Mouse (Mus musculus) liver, embryonic 11.5 days (tissue): Measurements from ENCODE around the gene Rab6b. TPM values are rescaled to one million over a fixed set of nuclear protein-coding genes. Genes with fewer than 3 reads are reported as not detected.

ENCODE experiments used
- ATAC-seq: fragments of 200-750 bp; cut with Nextera tagmentation; replicated peaks from 2 replicates; pipeline ENCODE4 v1.8.0; 2017; ENCODE audit warnings: moderate number of reproducible peaks, mild to moderate bottlenecking, moderate TSS enrichment, moderate library complexity; ENCODE audit not compliant: low FRiP score
- DNase-seq: peaks from one replicate; pipeline ENCODE4 v3.0.0-alpha.2; 2017; ENCODE audit warnings: low spot score
- H3K27ac ChIP-seq: fragments of 300-500 bp; sonication (generic); 2 replicates; pipeline ENCODE4 v1.5.1; 2014; ENCODE audit warnings: mild to moderate bottlenecking, low read depth, low read length, control low read depth
- H3K27me3 ChIP-seq: fragments of 300-500 bp; sonication (generic); replicated peaks from 2 replicates; pipeline ENCODE4 v1.6.1; 2014; ENCODE audit warnings: low read length, mixed read lengths; ENCODE audit not compliant: control insufficient read depth, insufficient read depth
- H3K36me3 ChIP-seq: fragments of 300-500 bp; sonication (generic); 2 replicates; pipeline ENCODE4 v1.6.1; 2014; ENCODE audit warnings: mild to moderate bottlenecking, low read length, moderate library complexity, mixed read lengths; ENCODE audit not compliant: control insufficient read depth, insufficient read depth
- H3K4me1 ChIP-seq: fragments of 300-500 bp; sonication (generic); replicated peaks from 2 replicates; pipeline ENCODE4 v1.6.1; 2014; ENCODE audit warnings: low read length, mixed read lengths; ENCODE audit not compliant: control insufficient read depth, insufficient read depth
- H3K4me2 ChIP-seq: fragments of 300-500 bp; sonication (generic); 2 replicates; pipeline ENCODE4 v1.6.1; 2014; ENCODE audit warnings: mild to moderate bottlenecking, control low read depth, moderate library complexity
- H3K4me3 ChIP-seq: fragments of 300-500 bp; sonication (generic); 2 replicates; pipeline ENCODE4 v1.5.1; 2014; ENCODE audit warnings: low read depth, low read length, control low read depth
- H3K9ac ChIP-seq: fragments of 300-500 bp; sonication (generic); 2 replicates; pipeline ENCODE4 v1.6.1; 2014; ENCODE audit warnings: low read depth, low read length, control low read depth
- H3K9me3 ChIP-seq: fragments of 300-500 bp; sonication (generic); 2 replicates; pipeline ENCODE4 v1.6.1; 2016; ENCODE audit warnings: low read length, inconsistent platforms, mixed read lengths; ENCODE audit not compliant: control insufficient read depth
- WGBS: fragments of 180-500 bp; shearing (Covaris S2); extraction: QIAGEN DNeasy Blood & Tissue Kit; methylation state at CpG from one replicate; pipeline ENCODE4 v1.1.7; 2014; 5-methylcytosine and 5-hydroxymethylcytosine counted together
- polyA plus RNA-seq: library from polyadenylated mRNA; unstranded; fragments of >200 nt; fragmentation: Nextera tagmentation; extraction: Ambion mirVana; gene quantifications from 2 replicates; pipeline ENCODE4 v1.2.1, GENCODE M21; 2014

Gene Rab6b
- polyA plus RNA-seq, 1 experiment from 2014 or later: 0.44 TPM

GRCm38 (mm10) chr9:103120231-103120630 lies 8.6 kb downstream of the Rab6b start:
- Histone ChIP-seq H3K4me1 (no peaks in the 10 kb centered on the region), H3K36me3 (no peaks in the 10 kb centered on the region), H3K27me3 (no peaks in the 10 kb centered on the region; the same call in 1 of the 2 replicates), H3K4me2 (no peak overlapping the region), H3K9me3 (no peaks in the 10 kb centered on the region), H3K27ac (no peak overlapping the region), H3K9ac (no peak overlapping the region), H3K4me3 (no peak overlapping the region)
- no peak for ATAC-seq
- no peak for DNase-seq
- WGBS: 48% methylated on average over 2 of the region's 2 CpGs

GRCm38 (mm10) chr9:103121546-103121945 lies 10.0 kb downstream of the Rab6b start:
- Histone ChIP-seq H3K9ac (no peak overlapping the region), H3K4me2 (no peak overlapping the region), H3K4me1 (no peaks in the 10 kb centered on the region), H3K27me3 (no peaks in the 10 kb centered on the region), H3K36me3 (no peaks in the 10 kb centered on the region), H3K9me3 (no peaks in the 10 kb centered on the region), H3K4me3 (no peak overlapping the region), H3K27ac (no peak overlapping the region)
- ATAC-seq (no peak), DNase-seq (no peak)
- WGBS: 65% methylated on average over 7 of the region's 7 CpGs

- Histone ChIP-seq H3K4me3 (no peak overlapping the region), H3K9ac (no peak overlapping the region), H3K36me3 (no peaks in the 10 kb centered on the region), H3K4me1 (no peaks in the 10 kb centered on the region), H3K27ac (no peak overlapping the region), H3K4me2 (no peak overlapping the region), H3K27me3 (no peaks in the 10 kb centered on the region), H3K9me3 (no peaks in the 10 kb centered on the region)
- no peak for ATAC-seq
- no peak for DNase-seq
- WGBS: 86% methylated on average over 4 of the region's 4 CpGs
Measured at GRCm38 (mm10) chr9:103124746-103125145, 13.2 kb downstream of the Rab6b start.

DNA sequence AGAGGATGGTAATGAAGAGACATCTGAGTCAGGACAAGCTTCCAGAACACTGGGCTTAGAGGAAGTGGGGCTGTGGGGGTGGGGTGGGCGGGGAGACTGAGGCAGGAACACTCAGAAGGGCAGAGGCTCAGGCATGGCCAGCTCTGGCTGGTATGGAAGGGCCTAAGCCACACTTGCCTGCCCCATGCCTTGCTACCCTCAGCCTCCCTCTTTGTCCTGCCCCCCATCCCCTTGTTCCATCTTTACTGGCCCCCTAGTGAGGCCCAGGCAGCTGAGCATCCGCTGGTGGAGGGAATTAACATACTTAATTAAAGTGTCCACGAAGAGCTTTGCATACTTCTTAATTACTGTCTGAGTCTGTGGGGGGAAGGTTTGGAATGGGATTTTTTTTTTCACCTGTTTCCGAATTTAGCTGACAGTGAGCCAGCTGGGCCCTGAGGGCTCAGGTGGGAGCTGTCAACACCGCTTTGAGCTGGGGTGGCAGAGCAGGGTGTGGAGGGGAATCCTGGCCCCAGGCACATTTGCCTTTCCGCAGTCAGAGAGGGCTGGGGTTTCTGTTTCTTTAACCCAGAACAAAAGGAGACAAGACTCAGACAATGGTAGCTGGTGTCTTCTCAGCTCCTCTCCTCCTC lies 22.0 kb downstream of the Rab6b start:
- H3K36me3 ChIP-seq: no peaks in the 10 kb centered on the region
- no peaks in the 10 kb centered on the region for H3K9me3 ChIP-seq
- no peak overlapping the region for H3K9ac ChIP-seq
- no peak overlapping the region for H3K4me3 ChIP-seq
- no peak overlapping the region for H3K4me2 ChIP-seq
- ATAC-seq (no peak), DNase-seq (no peak)
- H3K27me3 ChIP-seq: no peaks in the 10 kb centered on the region
- 55% methylated on average over 6 of the region's 6 CpGs for WGBS
- no peak overlapping the region for H3K27ac ChIP-seq
- H3K4me1 ChIP-seq: no peaks in the 10 kb centered on the region

- Histone ChIP-seq H3K9me3 (no peaks in the 10 kb centered on the region), H3K27me3 (no peaks in the 10 kb centered on the region), H3K9ac (no peak overlapping the region), H3K27ac (no peak overlapping the region), H3K4me1 (no peaks in the 10 kb centered on the region), H3K36me3 (no peaks in the 10 kb centered on the region), H3K4me2 (no peak overlapping the region), H3K4me3 (no peak overlapping the region)
- ATAC-seq (no peak), DNase-seq (no peak)
- 59% methylated on average over 9 of the region's 9 CpGs for WGBS
Measured at GRCm38 (mm10) chr9:103134450-103135030, 23.0 kb downstream of the Rab6b start.

GRCm38 (mm10) chr9:103139481-103139880 lies 27.9 kb downstream of the Rab6b start:
- H3K27ac ChIP-seq: no peak overlapping the region
- no peak overlapping the region for H3K4me3 ChIP-seq
- H3K27me3 ChIP-seq: no peaks in the 10 kb centered on the region
- H3K9ac ChIP-seq: no peak overlapping the region
- H3K9me3 ChIP-seq: no peaks in the 10 kb centered on the region
- DNase-seq (no peak), ATAC-seq (no peak)
- WGBS: 71% methylated on average over 6 of the region's 6 CpGs
- H3K36me3 ChIP-seq: no peaks in the 10 kb centered on the region
- H3K4me2 ChIP-seq: no peak overlapping the region
- no peaks in the 10 kb centered on the region for H3K4me1 ChIP-seq

DNA sequence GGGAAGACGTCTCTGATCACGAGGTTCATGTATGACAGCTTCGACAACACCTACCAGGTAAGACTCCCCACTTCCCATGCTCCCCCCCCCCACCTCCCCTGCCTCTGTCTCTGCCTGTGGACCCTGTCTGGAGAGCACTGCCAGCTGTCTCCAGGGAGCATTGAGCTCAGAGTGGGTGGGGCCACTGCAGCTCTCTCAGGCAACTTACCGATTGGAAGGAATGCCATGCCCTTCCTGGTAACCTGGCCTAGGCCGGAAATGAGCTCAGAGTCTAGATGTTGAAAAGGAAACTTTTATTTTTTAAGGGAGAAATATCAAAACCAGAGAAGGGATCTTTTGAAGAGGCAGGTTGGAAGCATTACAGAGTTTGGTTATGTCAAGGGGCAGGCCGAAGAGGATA lies 28.8 kb downstream of the Rab6b start:
- no peak overlapping the region for H3K4me2 ChIP-seq
- H3K36me3 ChIP-seq: no peaks in the 10 kb centered on the region
- ATAC-seq (no peak), DNase-seq (no peak)
- no peak overlapping the region for H3K9ac ChIP-seq
- no peaks in the 10 kb centered on the region for H3K4me1 ChIP-seq
- no peak overlapping the region for H3K4me3 ChIP-seq
- H3K27me3 ChIP-seq: no peaks in the 10 kb centered on the region
- no peaks in the 10 kb centered on the region for H3K9me3 ChIP-seq
- no peak overlapping the region for H3K27ac ChIP-seq
- 84% methylated on average over 6 of the region's 6 CpGs for WGBS

GRCm38 (mm10) chr9:103141266-103141665 lies 29.7 kb downstream of the Rab6b start:
- H3K27ac ChIP-seq: no peak overlapping the region
- H3K9ac ChIP-seq: no peak overlapping the region
- no peak for ATAC-seq
- no peak for DNase-seq
- no peak overlapping the region for H3K4me2 ChIP-seq
- WGBS: 93% methylated on average over 7 of the region's 7 CpGs
- H3K36me3 ChIP-seq: no peaks in the 10 kb centered on the region
- H3K27me3 ChIP-seq: no peaks in the 10 kb centered on the region
- no peak overlapping the region for H3K4me3 ChIP-seq
- H3K4me1 ChIP-seq: no peaks in the 10 kb centered on the region
- H3K9me3 ChIP-seq: no peaks in the 10 kb centered on the region

DNA sequence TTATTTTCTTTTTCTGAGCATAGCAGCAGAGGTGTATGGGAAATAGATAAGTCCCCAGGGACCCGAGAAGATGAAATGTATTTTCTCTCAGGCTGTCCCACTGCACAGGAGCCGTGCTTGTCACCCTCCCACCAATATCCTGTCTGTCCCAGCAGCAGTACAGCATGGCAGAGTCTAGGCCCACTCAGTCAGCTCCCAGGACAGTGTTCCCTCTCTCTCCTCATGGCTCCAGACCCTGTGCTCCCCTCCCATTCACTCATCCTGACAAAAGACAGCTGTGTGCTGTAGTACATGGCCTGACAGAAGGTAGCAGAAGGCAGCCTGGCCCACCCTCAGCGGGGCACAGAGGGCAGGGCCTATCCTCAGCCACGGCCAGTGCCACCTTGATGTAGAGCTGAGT lies 32.3 kb downstream of the Rab6b start:
- H3K27ac ChIP-seq: no peak overlapping the region
- no peak overlapping the region for H3K4me2 ChIP-seq
- 57% methylated on average over 4 of the region's 4 CpGs for WGBS
- DNase-seq: no peak
- H3K27me3 ChIP-seq: no peaks in the 10 kb centered on the region
- no peak for ATAC-seq
- H3K9ac ChIP-seq: no peak overlapping the region
- no peak overlapping the region for H3K4me3 ChIP-seq
- H3K4me1 ChIP-seq: no peaks in the 10 kb centered on the region
- no peaks in the 10 kb centered on the region for H3K9me3 ChIP-seq
- no peaks in the 10 kb centered on the region for H3K36me3 ChIP-seq
